Mouse (Mus musculus) heart, postnatal 0 days (tissue): Measurements from ENCODE around the gene Pten.

Experiments
- CTCF ChIP-seq: IDR thresholded peaks from 2 replicates; pipeline ENCODE4 v1.5.1; 2016; ENCODE audit warnings: antibody characterized with exemption, control low read depth, low read depth
- EP300 ChIP-seq: IDR thresholded peaks from 2 replicates; pipeline ENCODE4 v1.6.1; 2016; ENCODE audit warnings: antibody characterized with exemption, low read depth

DNA sequence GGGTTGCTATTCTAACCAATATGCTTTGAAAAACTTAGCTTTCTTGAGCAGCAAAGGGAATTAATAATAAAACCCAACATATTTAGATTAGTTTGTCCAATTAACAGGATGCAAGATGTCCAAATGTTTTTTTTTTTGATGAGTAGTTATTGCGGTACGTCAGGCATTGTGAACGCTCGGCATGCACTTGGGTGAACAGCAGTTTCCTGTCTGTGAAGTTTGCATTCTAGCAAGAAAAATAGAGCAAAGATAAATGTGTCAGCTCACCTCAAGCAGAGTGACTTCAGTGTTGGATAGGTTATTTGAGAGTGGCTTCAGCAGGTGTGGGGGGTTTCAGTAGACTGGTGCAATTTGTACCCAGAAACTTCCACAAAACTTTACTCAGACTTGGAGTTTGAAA is 69.3 kb downstream of the Pten start:
- TF ChIP-seq CTCF (no peak), EP300 (no peak)
